Mouse (Mus musculus) stomach, embryonic 14.5 days (tissue): ENCODE measurements at regions not wholly inside any gene's neighbourhood (a gene's known extent, or its start where the extent isn't known, plus 50 kb on each side); places are given as distances from the start of the nearest gene placed in this dataset.

Experiments used
- ATAC-seq: fragments of 200-750 bp; cut with Nextera tagmentation; 2 replicates; pipeline ENCODE4 v1.8.0; 2017; ENCODE audit warnings: low read depth, moderate TSS enrichment; ENCODE audit not compliant: insufficient number of reproducible peaks, insufficient read depth, low FRiP score
- H3K27ac ChIP-seq: fragments of 300-500 bp; sonication (generic); 2 replicates; pipeline ENCODE4 v1.5.1; 2014; ENCODE audit warnings: mild to moderate bottlenecking, low read length, moderate library complexity, mixed read lengths
- H3K27me3 ChIP-seq: fragments of 300-500 bp; sonication (generic); 2 replicates; pipeline ENCODE4 v1.6.1; 2014; ENCODE audit warnings: low read length, control low read depth, mixed read lengths; ENCODE audit not compliant: control insufficient read depth, insufficient read depth
- H3K36me3 ChIP-seq: fragments of 300-500 bp; sonication (generic); 2 replicates; pipeline ENCODE4 v1.6.1; 2014; ENCODE audit warnings: mild to moderate bottlenecking, control low read depth, low read length, moderate library complexity, mixed read lengths; ENCODE audit not compliant: control insufficient read depth, insufficient read depth
- H3K4me1 ChIP-seq: fragments of 300-500 bp; sonication (generic); 2 replicates; pipeline ENCODE4 v1.6.1; 2014; ENCODE audit warnings: low read length, control low read depth, mixed read lengths; ENCODE audit not compliant: control insufficient read depth, insufficient read depth
- H3K4me2 ChIP-seq: fragments of 300-500 bp; sonication (generic); replicated peaks from 2 replicates; pipeline ENCODE4 v1.6.1; 2014; ENCODE audit warnings: low read depth, low read length, control low read depth
- H3K4me3 ChIP-seq: fragments of 300-500 bp; sonication (generic); 2 replicates; pipeline ENCODE4 v1.5.1; 2014; ENCODE audit warnings: low read depth, low read length, control low read depth
- H3K9ac ChIP-seq: fragments of 300-500 bp; sonication (generic); replicated peaks from 2 replicates; pipeline ENCODE4 v1.6.1; 2014; ENCODE audit warnings: low read depth, mild to moderate bottlenecking, control low read depth, low read length, moderate library complexity, mixed read lengths
- H3K9me3 ChIP-seq: fragments of 300-500 bp; sonication (generic); 2 replicates; pipeline ENCODE4 v1.6.1; 2016; ENCODE audit warnings: low read depth, low read length, control low read depth; ENCODE audit not compliant: control insufficient read depth
- WGBS: fragments of 180-500 bp; shearing (Covaris S2); extraction: QIAGEN DNeasy Blood & Tissue Kit; methylation state at CpG from one replicate; pipeline ENCODE4 v1.1.7; 2014; 5-methylcytosine and 5-hydroxymethylcytosine counted together

DNA sequence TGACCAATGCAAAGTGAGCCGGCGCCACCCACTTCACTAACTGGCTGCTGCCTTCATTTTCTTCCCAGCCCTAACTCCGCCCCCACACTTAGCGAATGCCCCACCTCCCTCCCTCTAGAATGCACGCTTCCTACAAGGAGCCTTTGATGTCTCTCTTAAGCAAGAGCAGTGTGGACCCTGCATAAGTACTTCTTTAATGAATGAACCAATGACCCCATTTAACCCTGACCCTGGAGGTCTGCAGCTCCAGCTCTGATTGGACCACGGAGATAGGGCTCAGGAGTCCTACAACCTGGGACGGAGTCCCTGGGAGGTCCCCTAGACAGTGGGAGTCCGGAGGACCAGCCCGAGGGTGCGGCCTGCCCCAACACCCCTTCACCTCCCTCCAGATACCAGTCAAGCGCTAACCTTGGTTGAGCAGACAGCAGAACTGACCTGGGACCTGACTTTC is 189.7 kb downstream of the Tfap2c start:
- Histone ChIP-seq H3K4me1 (peaks cover 5% of the 10 kb centered on the region; the same call in 1 of the 2 replicates), H3K4me3 (no peak overlapping the region), H3K27me3 (peaks cover 26% of the 10 kb centered on the region), H3K4me2 (no peak overlapping the region), H3K36me3 (no peaks in the 10 kb centered on the region), H3K9ac (no peak overlapping the region), H3K9me3 (no peaks in the 10 kb centered on the region), H3K27ac (no peak overlapping the region)
- no peak for ATAC-seq
- 13% methylated on average over 11 of the region's 11 CpGs for WGBS

DNA sequence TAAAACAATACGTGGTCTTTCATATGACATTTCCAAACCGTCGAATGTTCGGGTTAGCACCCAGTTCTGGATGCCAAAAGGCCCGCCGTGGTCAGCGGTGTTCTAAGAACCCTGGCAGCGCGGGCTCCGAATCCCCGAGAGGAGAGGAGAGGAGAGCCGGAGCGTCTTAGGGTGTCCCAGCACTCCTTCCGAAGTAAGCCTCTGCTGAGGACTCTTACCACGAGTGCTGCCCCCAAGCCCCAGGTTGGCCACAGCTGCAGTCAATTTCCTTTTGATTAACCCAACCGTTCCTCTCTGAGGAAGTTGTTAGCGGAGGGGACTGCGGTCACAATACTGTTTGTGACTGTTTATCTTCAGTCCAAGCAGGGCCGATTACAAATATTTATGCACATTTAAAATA is 190.1 kb downstream of the Tfap2c start:
- H3K36me3 ChIP-seq, result no peaks in the 10 kb centered on the region
- H3K4me2 ChIP-seq, result no peak overlapping the region
- H3K27me3 ChIP-seq, result peaks cover 24% of the 10 kb centered on the region; the same call in 1 of the 2 replicates
- ATAC-seq, result no peak
- peaks cover 5% of the 10 kb centered on the region; the same call in 1 of the 2 replicates for H3K4me1 ChIP-seq
- H3K9me3 ChIP-seq, result no peaks in the 10 kb centered on the region
- no peak overlapping the region for H3K9ac ChIP-seq
- H3K4me3 ChIP-seq, result no peak overlapping the region
- WGBS, result 20% methylated on average over 19 of the region's 19 CpGs
- no peak overlapping the region for H3K27ac ChIP-seq

DNA sequence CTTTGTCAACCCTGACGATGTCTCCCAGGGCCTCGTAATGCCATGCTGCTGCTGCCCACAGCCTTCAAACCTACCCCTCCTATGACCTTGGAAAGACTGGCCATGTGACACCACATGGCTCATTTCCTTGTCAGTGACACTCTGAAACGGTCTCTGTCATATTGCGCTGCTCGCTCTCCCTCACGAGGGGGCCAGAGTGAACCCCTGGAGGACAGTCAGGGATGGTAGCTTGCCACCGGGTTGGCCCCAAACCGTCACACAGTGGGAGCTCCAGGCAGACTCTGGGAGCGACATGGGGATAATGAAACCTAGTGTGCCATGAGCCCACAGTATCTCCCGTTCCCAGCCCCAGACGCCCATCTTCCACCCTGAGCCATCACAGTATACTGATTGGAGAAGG is 188.8 kb downstream of the Bmp7 start:
- Histone ChIP-seq H3K4me1 (no peaks in the 10 kb centered on the region), H3K4me2 (no peak overlapping the region), H3K9me3 (no peaks in the 10 kb centered on the region), H3K36me3 (no peaks in the 10 kb centered on the region), H3K4me3 (no peak overlapping the region), H3K27ac (no peak overlapping the region), H3K9ac (no peak overlapping the region), H3K27me3 (no peaks in the 10 kb centered on the region)
- no peak for ATAC-seq
- 80% methylated on average over 11 of the region's 11 CpGs for WGBS

DNA sequence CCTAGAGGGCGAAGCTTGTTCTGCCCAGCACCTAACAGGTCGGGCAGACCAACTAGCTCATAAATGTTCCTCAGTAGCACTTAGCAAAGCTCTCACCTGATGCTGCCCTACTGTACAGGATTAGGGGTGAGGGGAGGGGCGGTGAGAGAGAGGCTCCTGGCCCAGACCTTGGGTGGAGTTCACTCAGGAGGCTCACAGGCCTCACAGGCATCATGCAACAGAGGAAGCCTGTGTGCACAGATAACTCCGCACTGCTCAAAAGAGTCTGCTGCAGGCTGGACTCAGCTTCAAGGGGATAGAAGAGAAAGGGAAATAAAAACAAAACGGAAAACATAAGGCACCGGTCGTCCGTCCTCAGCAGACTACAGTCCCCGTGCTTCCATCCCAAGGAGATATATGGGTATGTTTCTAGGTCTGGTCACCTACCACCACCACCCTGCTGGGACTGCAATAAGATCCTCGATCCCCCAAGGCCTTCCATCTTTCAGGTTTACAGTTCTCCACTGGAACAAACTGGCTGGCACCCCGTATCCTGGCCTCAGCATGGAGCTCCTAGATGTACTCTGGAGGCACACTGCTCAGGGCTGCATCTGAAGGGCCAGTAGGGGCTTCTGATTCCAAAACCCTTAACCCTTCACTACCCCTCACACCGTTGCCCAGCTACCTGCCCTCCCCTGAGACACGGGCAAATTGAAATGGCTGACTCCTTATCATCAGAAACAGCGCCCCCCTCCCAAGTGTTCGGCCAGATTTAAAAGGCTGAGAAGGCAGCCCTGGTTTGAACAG is 184.2 kb downstream of the Bmp7 start:
- H3K4me1 ChIP-seq, result no peaks in the 10 kb centered on the region
- no peak overlapping the region for H3K27ac ChIP-seq
- no peak overlapping the region for H3K4me3 ChIP-seq
- H3K36me3 ChIP-seq, result no peaks in the 10 kb centered on the region
- H3K4me2 ChIP-seq, result no peak overlapping the region
- no peak overlapping the region for H3K9ac ChIP-seq
- H3K9me3 ChIP-seq, result no peaks in the 10 kb centered on the region
- ATAC-seq, result no peak
- H3K27me3 ChIP-seq, result peaks cover 12% of the 10 kb centered on the region; the same call in 1 of the 2 replicates
- WGBS, result 62% methylated on average over 15 of the region's 15 CpGs

DNA sequence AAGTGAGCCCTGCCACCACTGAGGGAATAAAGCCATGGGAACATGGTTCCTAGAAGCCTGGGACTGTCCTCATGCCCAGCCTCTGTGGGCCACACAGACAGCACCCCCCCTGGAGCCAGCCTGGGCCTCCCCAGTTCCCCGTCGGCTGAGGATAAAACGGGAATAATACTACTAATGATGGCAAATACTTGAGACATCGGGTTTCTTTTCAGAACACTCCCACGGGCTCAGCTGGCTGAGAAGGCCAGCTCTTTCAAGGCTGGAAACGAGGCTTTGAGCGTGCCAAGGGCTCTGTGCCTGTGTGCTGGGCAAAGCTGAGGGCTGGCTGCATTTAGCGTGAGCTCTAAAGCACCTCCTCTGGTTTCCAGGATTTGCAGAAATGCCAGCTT is 183.7 kb downstream of the Bmp7 start:
- ATAC-seq, result no peak
- Histone ChIP-seq H3K27me3 (peaks cover 12% of the 10 kb centered on the region; the same call in 1 of the 2 replicates), H3K9me3 (no peaks in the 10 kb centered on the region), H3K9ac (no peak overlapping the region), H3K27ac (no peak overlapping the region), H3K4me2 (no peak overlapping the region), H3K4me1 (no peaks in the 10 kb centered on the region), H3K36me3 (no peaks in the 10 kb centered on the region), H3K4me3 (no peak overlapping the region)
- WGBS, result 24% methylated on average over 8 of the region's 8 CpGs

DNA sequence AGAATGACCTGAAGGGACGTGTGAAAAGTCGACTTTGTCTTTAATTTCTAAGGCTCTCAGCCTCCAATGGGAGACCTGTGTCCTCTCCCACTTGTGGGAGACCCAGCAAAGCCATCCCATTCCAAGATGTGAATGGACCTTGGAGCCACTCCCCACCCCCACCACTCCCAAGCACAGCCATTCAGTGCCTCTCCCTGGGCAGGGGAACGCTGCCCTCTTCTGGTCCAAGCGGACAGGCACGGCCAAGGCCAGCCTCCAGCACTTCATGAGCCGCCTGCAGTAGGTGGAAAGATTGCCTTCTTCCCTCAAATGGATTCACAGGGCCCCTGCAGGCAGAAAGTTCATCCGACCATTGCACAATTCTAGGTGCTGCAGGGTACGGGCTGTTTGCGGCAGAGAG is 181.6 kb downstream of the Bmp7 start:
- H3K4me2 ChIP-seq, result no peak overlapping the region
- H3K9ac ChIP-seq, result no peak overlapping the region
- H3K4me1 ChIP-seq, result no peaks in the 10 kb centered on the region
- peak; percentile 67; the same call in 1 of the 2 replicates for ATAC-seq
- no peaks in the 10 kb centered on the region for H3K36me3 ChIP-seq
- no peak overlapping the region for H3K27ac ChIP-seq
- 11% methylated on average over 9 of the region's 9 CpGs for WGBS
- peaks cover 12% of the 10 kb centered on the region; the same call in 1 of the 2 replicates for H3K27me3 ChIP-seq
- no peak overlapping the region for H3K4me3 ChIP-seq
- no peaks in the 10 kb centered on the region for H3K9me3 ChIP-seq

DNA sequence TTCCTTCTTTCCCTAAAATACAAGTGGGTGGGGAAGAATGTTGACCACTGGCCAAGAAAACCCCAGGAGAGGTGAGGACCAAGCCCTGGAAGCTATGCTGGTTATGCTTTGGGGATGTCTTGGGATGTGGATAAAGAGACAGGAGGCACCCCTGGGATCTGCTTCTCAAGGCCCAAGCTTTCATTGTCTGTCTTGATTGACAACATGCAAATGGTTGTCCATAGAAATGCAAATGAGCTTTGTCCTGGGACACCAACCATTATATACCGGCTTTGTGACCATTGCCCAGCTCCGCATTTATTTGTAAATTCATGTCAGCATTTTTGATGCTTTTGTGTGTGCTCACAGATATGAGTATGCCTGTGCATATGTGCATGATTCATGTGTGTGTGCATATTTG is 174.9 kb downstream of the Bmp7 start:
- H3K4me3 ChIP-seq, result no peak overlapping the region
- no peaks in the 10 kb centered on the region for H3K9me3 ChIP-seq
- no peak overlapping the region for H3K27ac ChIP-seq
- 79% methylated on average over 2 of the region's 2 CpGs for WGBS
- no peaks in the 10 kb centered on the region for H3K4me1 ChIP-seq
- H3K27me3 ChIP-seq, result no peaks in the 10 kb centered on the region
- H3K36me3 ChIP-seq, result no peaks in the 10 kb centered on the region
- ATAC-seq, result no peak
- no peak overlapping the region for H3K9ac ChIP-seq
- H3K4me2 ChIP-seq, result no peak overlapping the region

DNA sequence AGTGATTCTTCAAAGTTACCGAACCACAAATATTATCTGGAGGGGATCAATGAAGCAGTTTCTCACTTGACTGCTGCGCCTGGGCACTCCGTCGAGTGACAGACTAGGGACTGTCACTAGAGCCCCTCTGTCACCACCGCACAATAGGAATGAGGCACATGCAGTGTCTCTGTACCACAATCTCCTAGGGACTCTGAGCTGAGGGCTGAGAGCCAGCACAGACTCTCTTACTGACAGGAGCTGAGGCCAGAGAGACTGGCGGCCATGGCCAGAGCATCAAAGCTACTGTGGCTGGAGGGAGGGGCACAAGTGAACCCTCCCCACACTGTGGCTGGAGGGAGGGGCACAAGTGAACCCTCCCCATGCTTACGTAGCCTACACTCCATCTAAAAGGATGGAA is 173.7 kb downstream of the Bmp7 start:
- ATAC-seq, result no peak
- no peaks in the 10 kb centered on the region for H3K36me3 ChIP-seq
- H3K27me3 ChIP-seq, result no peaks in the 10 kb centered on the region
- H3K4me2 ChIP-seq, result no peak overlapping the region
- H3K27ac ChIP-seq, result no peak overlapping the region
- H3K4me3 ChIP-seq, result no peak overlapping the region
- H3K9me3 ChIP-seq, result no peaks in the 10 kb centered on the region
- H3K4me1 ChIP-seq, result no peaks in the 10 kb centered on the region
- 60% methylated on average over 7 of the region's 7 CpGs for WGBS
- H3K9ac ChIP-seq, result no peak overlapping the region

DNA sequence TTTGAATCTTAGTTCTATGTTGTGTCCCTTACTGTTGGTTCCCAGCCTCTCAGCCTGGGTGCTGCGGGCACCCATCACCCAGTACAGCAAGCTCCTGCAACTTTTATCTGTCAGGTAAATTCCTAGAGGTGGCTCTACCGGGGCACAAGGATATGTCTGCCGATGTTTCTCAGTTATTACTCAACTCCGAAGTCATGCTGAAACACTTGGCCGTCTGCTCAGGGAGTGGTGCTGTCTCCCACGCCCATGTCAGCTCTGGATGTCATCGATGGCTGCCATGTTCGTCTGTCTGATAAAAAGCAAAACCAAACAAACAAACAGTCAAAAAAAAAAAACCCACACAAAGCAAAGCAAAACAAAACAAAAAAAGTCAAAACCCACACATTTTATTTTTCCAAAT is 171.4 kb downstream of the Bmp7 start:
- Histone ChIP-seq H3K27me3 (no peaks in the 10 kb centered on the region), H3K4me2 (no peak overlapping the region), H3K9ac (no peak overlapping the region), H3K4me1 (no peaks in the 10 kb centered on the region), H3K27ac (no peak overlapping the region), H3K9me3 (no peaks in the 10 kb centered on the region), H3K36me3 (no peaks in the 10 kb centered on the region), H3K4me3 (no peak overlapping the region)
- WGBS, result 74% methylated on average over 8 of the region's 8 CpGs
- ATAC-seq, result no peak
